In genomic region chr1:137023706-137024105, GRCm38 (mm10) we compare ENCODE assay signal across 13 mouse cellular contexts.
"Had no signal": no experiment of that assay in that cellular context is flagged by ENCODE, and none has a peak within 500 bp of the region (broad histone marks: within the 10 kb centered on the region; RNA-seq: fewer than 3 reads in every experiment).

No protein-coding gene starts in this region.

- DNase-seq: liver, postnatal 0 days; lung, adult 2 months; lung, postnatal 14 days; lung, postnatal 36 days; right cerebral cortex, postnatal 25 days; right cerebral cortex, postnatal 4 days; spleen, adult 18-20 months; thymus, adult 18-20 months; thymus, postnatal 14 days; thymus, postnatal 36 days had no signal

- ATAC-seq: liver, postnatal 0 days; lung, postnatal 0 days; midbrain, embryonic 13.5 days; midbrain, embryonic 15.5 days had no signal
